Mouse (Mus musculus) ZHBTc4 (cell line): ENCODE results near the gene Rps21.

Source experiments
- DNase-seq: peaks from one replicate; pipeline ENCODE4 v3.0.0-alpha.2; 2011; ENCODE audit warnings: low read depth, low spot score

The Rps21 gene

GRCm38 (mm10) chr2:180229129-180229528 lies 28.0 kb upstream of the Rps21 start:
- DNase-seq, result no peak

- no peak for DNase-seq
These were observed 26.7 kb upstream of the Rps21 start for GRCm38 (mm10) chr2:180230482-180230881.

- DNase-seq, result no peak
These were observed 23.9 kb upstream of the Rps21 start for GRCm38 (mm10) chr2:180233101-180233904.

- DNase-seq, result no peak
These were observed 22.8 kb upstream of the Rps21 start for GRCm38 (mm10) chr2:180234353-180234752.

- peak; percentile 83 for DNase-seq
These were observed 22.2 kb upstream of the Rps21 start for GRCm38 (mm10) chr2:180234980-180235379.

- no peak for DNase-seq
These were observed 21.4 kb upstream of the Rps21 start for GRCm38 (mm10) chr2:180235788-180236187.

- peak; percentile 81 for DNase-seq
These were observed 20.7 kb upstream of the Rps21 start for GRCm38 (mm10) chr2:180236500-180236899.

- DNase-seq, result peak; percentile 63
These were observed 20.2 kb upstream of the Rps21 start for GRCm38 (mm10) chr2:180236930-180237329.

- DNase-seq, result peak; percentile 87
These were observed 19.4 kb upstream of the Rps21 start for GRCm38 (mm10) chr2:180237601-180238345.

- peak; percentile 38 for DNase-seq
These were observed 18.6 kb upstream of the Rps21 start for GRCm38 (mm10) chr2:180238591-180238990.

- DNase-seq, result no peak
These were observed 14.1 kb upstream of the Rps21 start for GRCm38 (mm10) chr2:180243108-180243507.

GRCm38 (mm10) chr2:180247916-180248315 lies 9.3 kb upstream of the Rps21 start:
- DNase-seq, result no peak

GRCm38 (mm10) chr2:180248947-180249660 lies 8.1 kb upstream of the Rps21 start:
- DNase-seq, result peak; percentile 68

- DNase-seq, result peak; percentile 95
These were observed 6.1 kb upstream of the Rps21 start for GRCm38 (mm10) chr2:180250930-180251611.

- peak; percentile 76 for DNase-seq
These were observed 5.3 kb upstream of the Rps21 start for GRCm38 (mm10) chr2:180251838-180252237.

- DNase-seq, result no peak
These were observed 2.6 kb upstream of the Rps21 start for GRCm38 (mm10) chr2:180254436-180255209.

- DNase-seq, result peak; percentile 60
These were observed 1.5 kb upstream of the Rps21 start for GRCm38 (mm10) chr2:180255701-180256100.

- DNase-seq, result peak; percentile 85
These were observed 729 bp upstream of the Rps21 start for GRCm38 (mm10) chr2:180256296-180257000.

GRCm38 (mm10) chr2:180257963-180258865 lies 1.0 kb downstream of the Rps21 start:
- DNase-seq, result no peak
